Mouse (Mus musculus) thymus, adult 18-20 months (tissue): ENCODE data around the gene Tcl1b1.
"Not testable (repeated sequence)": the region's sequence is repeated elsewhere in the genome, so short reads cannot be mapped to it uniquely, and the experiment has no call there.

Experiments used
- DNase-seq, 2 experiments: peaks; one replicate each; pipeline ENCODE4 v3.0.0; 2022; ENCODE audit warnings: mixed read lengths in 2 of 2

Gene Tcl1b1

GRCm38 (mm10) chr12:105159390-105159789 is at the start of gene Tcl1b1:
TSS of gene Tcl1b1 (plus strand) at chr12:105159690.
- no peak for DNase-seq

DNA sequence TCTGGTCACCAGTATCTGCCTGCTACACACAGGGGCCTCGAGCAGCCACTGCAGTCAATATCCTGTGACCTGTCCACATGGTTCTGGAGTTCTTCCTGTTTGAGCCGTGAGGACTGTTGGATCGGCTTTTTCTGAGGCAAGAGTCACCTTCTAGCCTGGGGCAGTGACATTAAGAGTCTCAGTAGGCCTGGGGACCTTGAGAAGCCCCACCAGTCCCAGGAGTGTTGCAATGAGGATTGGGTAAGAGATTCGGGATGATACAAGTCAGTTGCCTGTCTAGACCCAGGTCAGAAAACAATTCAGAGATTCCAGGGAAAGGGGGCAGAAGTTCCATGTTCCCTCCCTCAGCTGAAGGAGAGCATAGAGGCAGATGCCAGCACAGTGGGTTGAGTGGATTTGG is 49.7 kb upstream of the Tcl1b1 start:
- no peak for DNase-seq

GRCm38 (mm10) chr12:105112321-105112988 is 47.0 kb upstream of the Tcl1b1 start:
- no peak for DNase-seq

DNA sequence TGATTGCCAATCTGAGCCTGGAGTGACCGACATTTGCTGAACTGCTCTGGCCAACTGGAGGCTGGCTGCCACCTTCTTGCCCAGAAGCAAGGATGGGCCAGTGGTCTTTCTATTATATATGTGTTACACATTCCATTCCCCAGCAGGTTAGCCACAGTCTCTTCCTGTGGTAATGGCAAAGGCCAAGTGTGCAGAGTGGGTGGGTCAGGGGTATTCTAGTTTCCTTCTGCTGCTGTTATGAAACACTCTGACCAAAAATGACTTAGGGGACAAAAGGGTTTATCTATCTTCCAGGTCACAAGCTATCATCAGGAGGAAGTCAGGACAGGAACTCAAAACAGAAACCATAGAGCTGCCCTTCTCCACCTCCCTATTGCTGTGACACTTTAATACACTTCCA is 42.8 kb upstream of the Tcl1b1 start:
- DNase-seq = no peak

GRCm38 (mm10) chr12:105125362-105125761 is 34.1 kb upstream of the Tcl1b1 start:
- DNase-seq = no peak

GRCm38 (mm10) chr12:105126516-105126915 is 33.0 kb upstream of the Tcl1b1 start:
- no peak for DNase-seq

DNA sequence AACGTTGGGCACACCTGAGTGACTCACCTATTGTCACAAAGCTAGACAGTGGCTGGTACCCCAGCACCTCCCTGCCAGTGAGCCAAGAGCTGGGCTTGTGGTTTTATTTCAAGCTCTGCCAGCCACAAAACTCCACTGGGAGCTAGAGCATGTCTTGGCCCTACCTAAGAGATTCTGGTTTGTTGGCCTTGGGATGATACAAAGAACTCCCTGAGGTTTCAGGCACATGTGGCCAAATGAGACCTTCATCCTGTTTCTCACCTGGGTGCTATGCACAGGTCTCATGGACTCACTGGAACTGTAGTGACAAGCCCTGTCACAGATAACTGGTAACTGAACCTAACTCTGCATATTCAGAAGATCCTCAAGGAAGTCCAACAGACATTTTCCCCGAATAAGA is 31.9 kb upstream of the Tcl1b1 start:
- no peak for DNase-seq

DNA sequence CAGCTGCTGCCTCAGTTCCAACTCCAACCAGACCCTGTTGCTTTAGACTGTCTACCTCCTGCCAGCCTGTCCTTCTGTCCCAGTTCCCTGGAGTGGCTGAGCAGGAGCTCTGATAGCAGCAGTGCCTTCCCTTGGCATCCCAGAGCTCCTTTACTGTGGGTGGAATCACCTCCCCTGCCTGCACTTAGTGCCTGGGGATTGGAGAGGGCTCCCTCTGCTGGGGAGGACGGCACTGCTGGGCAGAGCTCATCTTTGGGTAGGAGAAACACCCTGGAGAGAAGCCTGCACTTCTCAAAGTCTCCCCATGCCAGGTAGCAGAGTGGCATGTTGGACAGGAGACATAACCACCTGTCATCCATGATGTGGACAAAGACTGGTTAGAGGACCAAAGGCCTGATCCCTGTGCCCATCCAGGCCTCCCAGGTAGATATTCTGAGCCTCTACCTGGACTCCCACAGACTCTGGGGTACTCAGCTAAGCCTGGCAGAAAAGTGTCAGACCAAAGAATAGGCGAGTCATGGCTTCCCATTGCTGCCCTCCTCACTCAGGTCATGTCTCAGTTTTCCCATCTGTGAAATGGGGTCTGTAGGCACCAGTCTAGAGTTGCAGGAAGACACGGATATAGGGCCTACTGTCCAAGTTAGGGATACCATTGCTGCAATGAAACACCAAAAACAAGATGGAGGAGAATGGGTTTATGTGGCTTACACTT is 29.8 kb upstream of the Tcl1b1 start:
- DNase-seq = not testable (repeated sequence)

DNA sequence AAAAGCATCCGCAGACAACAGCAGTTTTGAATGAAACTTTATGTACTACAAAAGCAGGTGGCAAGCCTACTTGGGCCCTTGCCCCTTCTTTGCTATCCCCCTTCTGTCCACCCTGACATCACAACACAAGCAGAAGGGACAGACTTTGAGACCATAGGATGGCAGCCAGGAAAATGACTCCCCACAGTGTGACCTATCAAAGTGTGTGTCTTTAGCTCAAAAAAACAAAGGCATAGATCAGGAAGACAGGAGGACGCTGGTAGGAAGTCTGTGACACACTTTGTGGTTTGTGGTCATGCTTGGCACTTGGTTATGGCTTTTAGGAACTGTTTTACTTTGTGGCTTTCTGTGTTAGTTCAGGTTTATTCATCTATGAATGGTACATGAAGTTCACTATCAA is 25.3 kb upstream of the Tcl1b1 start:
- DNase-seq = not testable (repeated sequence)

DNA sequence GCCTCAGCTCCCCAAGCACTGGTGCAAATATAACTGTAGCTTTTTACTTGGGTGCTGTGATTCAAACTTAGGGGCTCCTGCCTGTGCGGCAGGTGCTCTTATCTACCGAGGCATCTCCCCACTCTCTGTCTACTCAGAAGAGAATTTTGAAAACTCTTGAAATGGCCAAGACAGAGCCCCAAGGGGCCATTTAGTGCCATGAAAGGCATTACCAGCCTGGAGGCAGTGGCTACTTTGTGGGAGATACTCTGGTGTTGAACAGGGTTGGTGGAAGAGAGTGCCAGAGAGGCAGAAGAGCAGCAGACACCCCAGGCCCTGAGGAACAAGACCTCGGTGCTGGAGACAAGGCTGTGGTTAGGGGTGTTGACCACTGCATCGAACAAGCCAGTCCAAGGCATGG is 24.7 kb upstream of the Tcl1b1 start:
- not testable (repeated sequence) for DNase-seq

DNA sequence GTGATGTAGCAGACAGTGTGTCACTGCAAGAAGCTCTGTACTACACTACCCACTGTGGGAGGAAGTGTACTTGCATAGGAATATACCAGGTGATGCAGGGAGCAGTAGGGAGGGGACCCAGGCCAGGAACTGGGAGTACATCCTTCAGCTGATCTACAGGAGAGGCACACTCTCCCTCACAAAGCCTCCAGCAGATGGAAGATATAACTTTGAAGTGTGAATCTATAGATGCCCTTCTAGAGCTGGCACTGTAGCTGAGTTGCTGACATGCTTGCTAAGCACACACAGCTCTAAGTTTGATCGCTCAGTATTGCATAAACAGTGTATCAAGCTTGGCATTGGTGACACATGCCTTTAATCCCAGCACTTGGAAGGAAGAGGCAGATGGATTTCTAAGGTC is 21.8 kb upstream of the Tcl1b1 start:
- DNase-seq = not testable (repeated sequence)

DNA sequence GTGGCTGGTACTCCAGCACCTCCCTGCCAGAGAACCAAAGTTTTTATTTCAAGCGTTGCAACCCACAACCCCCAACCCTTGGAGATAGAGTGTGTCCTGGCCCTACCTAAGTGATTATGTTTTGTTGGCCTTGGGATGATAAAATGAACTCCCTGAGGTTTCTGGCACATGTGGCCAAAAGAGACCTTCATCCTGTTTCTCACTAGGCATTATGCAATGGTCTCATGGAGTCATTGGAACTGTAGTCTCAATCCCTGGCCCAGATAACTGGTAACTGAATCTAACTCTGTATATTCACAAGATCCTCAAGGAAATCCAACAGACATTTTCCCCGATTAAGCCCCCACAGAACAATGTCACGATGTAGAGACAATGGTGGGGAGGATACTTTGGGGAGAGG is 16.4 kb upstream of the Tcl1b1 start:
- no peak for DNase-seq

GRCm38 (mm10) chr12:105144928-105145327 is 14.6 kb upstream of the Tcl1b1 start:
- DNase-seq = not testable (repeated sequence)

GRCm38 (mm10) chr12:105145714-105146113 is 13.8 kb upstream of the Tcl1b1 start, which contains the start of gene Tcl1b2:
TSS of gene Tcl1b2 (plus strand) at chr12:105146014.
- DNase-seq = no peak

DNA sequence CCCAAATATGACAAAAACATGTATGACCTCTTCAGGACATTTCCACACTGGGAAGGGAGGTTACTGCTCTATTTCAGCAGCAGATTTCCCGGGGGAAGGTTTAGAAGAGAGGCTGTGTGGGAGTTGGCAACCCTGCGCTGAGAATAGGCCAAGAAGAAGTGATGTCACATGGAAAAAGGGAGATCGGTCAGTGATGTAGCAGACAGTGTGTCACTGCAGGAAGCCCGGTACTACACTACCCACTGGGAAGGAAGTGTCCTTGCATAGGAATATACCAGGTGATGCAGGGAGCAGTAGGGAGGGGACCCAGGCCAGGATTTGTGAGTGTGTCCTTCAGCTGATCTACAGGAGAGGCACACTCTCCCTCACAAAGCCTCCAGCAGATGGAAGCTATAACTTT is 4.2 kb upstream of the Tcl1b1 start:
- not testable (repeated sequence) for DNase-seq

- no peak for DNase-seq
Measured at GRCm38 (mm10) chr12:105158842-105159241, 648 bp upstream of the Tcl1b1 start.

GRCm38 (mm10) chr12:105166734-105167133 is 7.2 kb downstream of the Tcl1b1 start:
- DNase-seq = no peak

GRCm38 (mm10) chr12:105173366-105173765 is 13.9 kb downstream of the Tcl1b1 start:
- no peak for DNase-seq

DNA sequence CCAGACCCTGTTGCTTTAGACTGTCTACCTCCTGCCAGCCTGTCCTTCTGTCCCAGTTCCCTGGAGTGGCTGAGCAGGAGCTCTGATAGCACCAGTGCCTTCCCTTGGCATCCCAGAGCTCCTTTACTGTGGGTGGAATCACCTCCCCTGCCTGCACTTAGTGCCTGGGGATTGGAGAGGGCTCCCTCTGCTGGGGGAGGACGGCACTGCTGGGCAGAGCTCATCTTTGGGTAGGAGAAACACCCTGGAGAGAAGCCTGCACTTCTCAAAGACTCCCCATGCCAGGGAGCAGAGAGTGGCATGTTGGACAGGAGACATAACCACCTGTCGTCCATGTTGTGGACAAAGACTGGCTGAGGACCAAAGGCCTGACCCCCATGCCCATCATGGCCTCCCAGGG is 14.8 kb downstream of the Tcl1b1 start:
- DNase-seq = peak; percentile 16 to 19

- DNase-seq = not testable (repeated sequence)
Measured at GRCm38 (mm10) chr12:105176044-105176443, 16.6 kb downstream of the Tcl1b1 start, which contains the start of gene Tcl1b5. TSS of gene Tcl1b5 (plus strand) at chr12:105176344.

DNA sequence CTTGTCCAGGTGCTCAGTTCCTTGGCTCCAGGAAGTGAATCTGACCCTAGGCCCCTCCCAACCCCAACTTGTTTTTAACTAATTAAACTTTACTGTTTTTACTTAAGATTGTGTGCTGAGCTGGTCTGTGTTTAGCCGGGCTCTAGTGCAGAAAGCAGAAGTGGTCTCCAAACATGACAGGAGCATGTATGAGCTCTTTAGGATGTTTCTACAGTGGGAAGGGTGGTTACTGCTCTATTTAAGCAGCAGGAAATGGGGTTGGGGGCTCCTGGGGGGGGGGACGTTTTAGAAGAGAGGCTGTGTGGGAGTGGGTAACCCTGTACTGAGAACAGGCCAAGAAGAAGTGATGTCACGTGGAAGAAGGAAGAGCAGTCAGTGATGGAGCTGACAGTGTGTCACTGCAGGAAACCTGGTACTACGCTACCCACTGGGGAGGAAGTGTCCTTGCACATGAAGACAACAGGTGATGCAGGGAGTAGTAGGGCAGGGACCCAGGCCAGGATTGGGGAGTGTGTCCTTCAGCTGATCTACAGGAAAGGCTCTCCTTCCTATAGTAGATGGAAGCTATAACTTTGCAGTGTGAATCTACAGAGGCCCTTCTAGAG is 21.7 kb downstream of the Tcl1b1 start:
- not testable (repeated sequence) for DNase-seq

DNA sequence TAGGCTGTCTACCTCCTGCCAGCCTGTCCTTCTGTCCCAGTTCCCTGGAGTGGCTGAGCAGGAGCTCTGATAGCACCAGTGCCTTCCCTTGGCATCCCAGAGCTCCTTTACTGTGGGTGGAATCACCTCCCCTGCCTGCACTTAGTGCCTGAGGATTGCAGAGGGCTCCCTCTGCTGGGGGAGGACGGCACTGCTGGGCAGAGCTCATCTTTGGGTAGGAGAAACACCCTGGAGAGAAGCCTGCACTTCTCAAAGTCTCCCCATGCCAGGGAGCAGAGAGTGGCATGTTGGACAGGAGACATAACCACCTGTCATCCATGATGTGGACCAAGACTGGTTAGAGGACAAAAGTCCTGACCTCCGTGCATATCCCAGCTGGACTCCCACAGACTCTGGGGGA is 29.5 kb downstream of the Tcl1b1 start:
- peak in 1 of 2 experiments; percentile 3 for DNase-seq

GRCm38 (mm10) chr12:105190743-105191142 is 31.3 kb downstream of the Tcl1b1 start, which contains the start of gene Tcl1b3:
TSS of gene Tcl1b3 (plus strand) at chr12:105191043.
- DNase-seq = not testable (repeated sequence)
